Mouse (Mus musculus): ENCODE measurements at regions not wholly inside any gene's neighbourhood (a gene's known extent, or its start where the extent isn't known, plus 50 kb on each side); places are given as distances from the start of the nearest gene placed in this dataset.

- Histone ChIP-seq H3K36me3 (ENCODE audit: control insufficient read depth, insufficient read depth) (no peaks in the 10 kb centered on the region), H3K4me3 (ENCODE audit: insufficient read depth, poor library complexity, severe bottlenecking) (no peak overlapping the region), H3K27me3 (ENCODE audit: control insufficient read depth, insufficient read depth, insufficient read length) (peaks cover 23% of the 10 kb centered on the region), H3K79me2 (ENCODE audit: control insufficient read depth, insufficient read depth) (no peaks in the 10 kb centered on the region), H3ac (ENCODE audit: control insufficient read depth, insufficient read length, low read depth) (no peak overlapping the region), H3K79me3 (ENCODE audit: low read depth) (no peaks in the 10 kb centered on the region)
- no peak for TF ChIP-seq MYOD1 (IDR thresholded peaks at IDR 0.05; ENCODE audit: control insufficient read depth, insufficient read length, low read depth)
Observed at GRCm38 (mm10) chr8:11942892-11943332, 102.6 kb downstream of the Tex29 start.

GRCm38 (mm10) chr8:11947766-11948165, 107.5 kb downstream of the Tex29 start:
- Histone ChIP-seq H3K79me2 (ENCODE audit: control insufficient read depth, insufficient read depth) (no peaks in the 10 kb centered on the region), H3K4me3 (ENCODE audit: insufficient read depth, poor library complexity, severe bottlenecking) (no peak overlapping the region), H3K36me3 (ENCODE audit: control insufficient read depth, insufficient read depth) (no peaks in the 10 kb centered on the region), H3K27me3 (ENCODE audit: control insufficient read depth, insufficient read depth, insufficient read length) (peaks cover 6% of the 10 kb centered on the region), H3K79me3 (ENCODE audit: low read depth) (no peaks in the 10 kb centered on the region), H3ac (ENCODE audit: control insufficient read depth, insufficient read length, low read depth) (no peak overlapping the region)
- TF ChIP-seq CTCF (IDR thresholded peaks at IDR 0.05; ENCODE audit: control insufficient read depth, insufficient read depth, insufficient read length) (no peak), MAX (IDR thresholded peaks at IDR 0.05) (no peak), FOSL1 (IDR thresholded peaks at IDR 0.05; ENCODE audit: insufficient read depth, low read length, poor library complexity, severe bottlenecking) (no peak), USF1 (IDR thresholded peaks at IDR 0.05; ENCODE audit: low read depth) (no peak), MYOG (IDR thresholded peaks at IDR 0.05; ENCODE audit: control insufficient read depth, extremely low read depth, insufficient read length) (no peak), MYOD1 (IDR thresholded peaks at IDR 0.05; ENCODE audit: control insufficient read depth, insufficient read length, low read depth) (no peak), CEBPB (IDR thresholded peaks at IDR 0.05; ENCODE audit: low read depth) (no peak)

DNA sequence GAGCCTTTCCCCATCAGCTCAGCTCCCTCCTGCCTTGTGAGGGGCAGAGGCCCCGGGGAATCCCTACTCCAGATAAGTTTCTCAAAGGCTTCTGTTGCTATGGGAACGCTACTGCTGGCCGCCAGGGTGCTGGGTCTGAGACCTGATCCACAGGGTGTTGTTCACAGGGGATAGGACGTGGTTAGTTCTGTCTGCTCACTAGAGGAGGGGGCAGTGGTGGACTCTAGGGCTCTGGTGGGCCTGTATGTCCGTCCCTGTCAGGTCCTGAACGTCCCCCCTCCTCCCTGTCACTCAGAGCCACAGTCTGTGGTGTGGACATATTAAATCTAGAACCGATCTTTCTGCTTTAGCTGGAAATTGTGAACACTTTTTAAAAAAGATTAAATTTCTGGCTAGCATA, 116.0 kb downstream of the Tex29 start:
- Histone ChIP-seq H3K27me3 (ENCODE audit: control insufficient read depth, insufficient read depth, insufficient read length) (peaks cover 10% of the 10 kb centered on the region), H3K36me3 (ENCODE audit: control insufficient read depth, insufficient read depth) (no peaks in the 10 kb centered on the region), H3K79me2 (ENCODE audit: control insufficient read depth, insufficient read depth) (no peaks in the 10 kb centered on the region), H3K4me3 (ENCODE audit: insufficient read depth, poor library complexity, severe bottlenecking) (no peak overlapping the region), H3K79me3 (ENCODE audit: low read depth) (no peaks in the 10 kb centered on the region), H3ac (ENCODE audit: control insufficient read depth, insufficient read length, low read depth) (no peak overlapping the region)
- TF ChIP-seq MAX (IDR thresholded peaks at IDR 0.05) (no peak), FOSL1 (IDR thresholded peaks at IDR 0.05; ENCODE audit: insufficient read depth, low read length, poor library complexity, severe bottlenecking) (no peak), USF1 (IDR thresholded peaks at IDR 0.05; ENCODE audit: low read depth) (no peak), CTCF (IDR thresholded peaks at IDR 0.05; ENCODE audit: control insufficient read depth, insufficient read depth, insufficient read length) (no peak), CEBPB (IDR thresholded peaks at IDR 0.05; ENCODE audit: low read depth) (no peak), MYOD1 (IDR thresholded peaks at IDR 0.05; ENCODE audit: control insufficient read depth, insufficient read length, low read depth) (no peak), MYOG (IDR thresholded peaks at IDR 0.05; ENCODE audit: control insufficient read depth, extremely low read depth, insufficient read length) (no peak)

- TF ChIP-seq CEBPB (IDR thresholded peaks at IDR 0.05; ENCODE audit: low read depth) (no peak), CTCF (IDR thresholded peaks at IDR 0.05; ENCODE audit: control insufficient read depth, insufficient read depth, insufficient read length) (no peak), FOSL1 (IDR thresholded peaks at IDR 0.05; ENCODE audit: insufficient read depth, low read length, poor library complexity, severe bottlenecking) (no peak), USF1 (IDR thresholded peaks at IDR 0.05; ENCODE audit: low read depth) (no peak), MAX (IDR thresholded peaks at IDR 0.05) (no peak), MYOG (IDR thresholded peaks at IDR 0.05; ENCODE audit: control insufficient read depth, extremely low read depth, insufficient read length) (no peak), MYOD1 (IDR thresholded peaks at IDR 0.05; ENCODE audit: control insufficient read depth, insufficient read length, low read depth) (no peak)
- Histone ChIP-seq H3K79me3 (ENCODE audit: low read depth) (no peaks in the 10 kb centered on the region), H3K36me3 (ENCODE audit: control insufficient read depth, insufficient read depth) (no peaks in the 10 kb centered on the region), H3ac (ENCODE audit: control insufficient read depth, insufficient read length, low read depth) (no peak overlapping the region), H3K27me3 (ENCODE audit: control insufficient read depth, insufficient read depth, insufficient read length) (peaks cover 17% of the 10 kb centered on the region), H3K4me3 (ENCODE audit: insufficient read depth, poor library complexity, severe bottlenecking) (no peak overlapping the region), H3K79me2 (ENCODE audit: control insufficient read depth, insufficient read depth) (no peaks in the 10 kb centered on the region)
Observed at GRCm38 (mm10) chr8:11957046-11957783, 116.9 kb downstream of the Tex29 start.

DNA sequence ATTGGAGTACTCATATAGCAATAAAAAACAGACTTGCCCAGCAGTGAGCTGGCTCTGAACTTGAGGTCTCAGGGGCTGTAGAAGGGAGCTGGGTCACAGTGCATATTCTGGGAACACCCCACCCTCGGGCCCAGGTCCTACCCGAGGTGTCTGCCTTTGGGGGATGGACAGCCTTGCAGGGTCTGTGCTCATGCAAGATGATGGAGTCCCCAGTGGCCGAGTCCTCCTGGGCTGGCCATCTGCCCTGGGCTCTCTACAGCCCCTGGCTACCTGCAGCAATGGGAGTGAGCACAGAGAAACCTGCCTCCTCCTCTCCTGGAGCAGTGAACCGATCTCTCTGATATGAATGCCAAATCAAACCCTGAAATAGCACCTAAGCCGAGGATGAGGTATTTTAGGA, 117.9 kb downstream of the Tex29 start:
- TF ChIP-seq USF1 (IDR thresholded peaks at IDR 0.05; ENCODE audit: low read depth): no peak
- TF ChIP-seq MYOD1 (IDR thresholded peaks at IDR 0.05; ENCODE audit: control insufficient read depth, insufficient read length, low read depth): no peak
- no peak for TF ChIP-seq MAX (IDR thresholded peaks at IDR 0.05)
- TF ChIP-seq MYOG (IDR thresholded peaks at IDR 0.05; ENCODE audit: control insufficient read depth, extremely low read depth, insufficient read length): no peak
- TF ChIP-seq CTCF (IDR thresholded peaks at IDR 0.05; ENCODE audit: control insufficient read depth, insufficient read depth, insufficient read length): no peak
- TF ChIP-seq FOSL1 (IDR thresholded peaks at IDR 0.05; ENCODE audit: insufficient read depth, low read length, poor library complexity, severe bottlenecking): no peak
- no peak for TF ChIP-seq CEBPB (IDR thresholded peaks at IDR 0.05; ENCODE audit: low read depth)
- no peaks in the 10 kb centered on the region for H3K79me2 ChIP-seq (ENCODE audit: control insufficient read depth, insufficient read depth)
- H3ac ChIP-seq (ENCODE audit: control insufficient read depth, insufficient read length, low read depth): no peak overlapping the region
- no peaks in the 10 kb centered on the region for H3K79me3 ChIP-seq (ENCODE audit: low read depth)
- H3K27me3 ChIP-seq (ENCODE audit: control insufficient read depth, insufficient read depth, insufficient read length): peaks cover 18% of the 10 kb centered on the region
- no peaks in the 10 kb centered on the region for H3K36me3 ChIP-seq (ENCODE audit: control insufficient read depth, insufficient read depth)
- H3K4me3 ChIP-seq (ENCODE audit: insufficient read depth, poor library complexity, severe bottlenecking): no peak overlapping the region

GRCm38 (mm10) chr8:11959466-11959865, 119.2 kb downstream of the Tex29 start:
- H3K36me3 ChIP-seq (ENCODE audit: control insufficient read depth, insufficient read depth): no peaks in the 10 kb centered on the region
- no peak overlapping the region for H3ac ChIP-seq (ENCODE audit: control insufficient read depth, insufficient read length, low read depth)
- no peaks in the 10 kb centered on the region for H3K79me3 ChIP-seq (ENCODE audit: low read depth)
- no peaks in the 10 kb centered on the region for H3K79me2 ChIP-seq (ENCODE audit: control insufficient read depth, insufficient read depth)
- H3K4me3 ChIP-seq (ENCODE audit: insufficient read depth, poor library complexity, severe bottlenecking): no peak overlapping the region
- H3K27me3 ChIP-seq (ENCODE audit: control insufficient read depth, insufficient read depth, insufficient read length): peaks cover 18% of the 10 kb centered on the region
- TF ChIP-seq CTCF (IDR thresholded peaks at IDR 0.05; ENCODE audit: control insufficient read depth, insufficient read depth, insufficient read length) (no peak), FOSL1 (IDR thresholded peaks at IDR 0.05; ENCODE audit: insufficient read depth, low read length, poor library complexity, severe bottlenecking) (no peak), CEBPB (IDR thresholded peaks at IDR 0.05; ENCODE audit: low read depth) (no peak), MAX (IDR thresholded peaks at IDR 0.05) (no peak), MYOG (IDR thresholded peaks at IDR 0.05; ENCODE audit: control insufficient read depth, extremely low read depth, insufficient read length) (no peak), MYOD1 (IDR thresholded peaks at IDR 0.05; ENCODE audit: control insufficient read depth, insufficient read length, low read depth) (no peak), USF1 (IDR thresholded peaks at IDR 0.05; ENCODE audit: low read depth) (no peak)
